Mouse (Mus musculus): ENCODE data around the gene Calhm4.

- no peak for TF ChIP-seq GATA1 (IDR thresholded peaks at IDR 0.05; ENCODE audit: borderline replicate concordance, low read length)
- no peak for TF ChIP-seq FLI1 (IDR thresholded peaks at IDR 0.05; ENCODE audit: low read length)
Observed at GRCm38 (mm10) chr10:34091888-34092287, 47.8 kb upstream of the Calhm4 start.

Measured in megakaryocyte, embryonic 14.5 days (primary cell).